Mouse (Mus musculus) A20 (cell line): ENCODE measurements around the gene Lct.
"Not testable (repeated sequence)": the region's sequence is repeated elsewhere in the genome, so short reads cannot be mapped to it uniquely, and the experiment has no call there.

Source experiments
- DNase-seq: peaks from one replicate; pipeline ENCODE4 v3.0.0-alpha.2; 2011; ENCODE audit warnings: low read depth, low spot score

Gene Lct

GRCm38 (mm10) chr1:128328218-128328617 is at the start of gene Lct:
Gene Lct (minus strand): TSS chr1:128328318.
- no peak for DNase-seq

- DNase-seq = no peak
These were observed 48.7 kb upstream of the Lct start for GRCm38 (mm10) chr1:128376841-128377240.

- DNase-seq = no peak
These were observed 44.2 kb upstream of the Lct start for GRCm38 (mm10) chr1:128372143-128372860.

- DNase-seq = peak; percentile 61
These were observed 40.8 kb upstream of the Lct start for GRCm38 (mm10) chr1:128368732-128369441.

GRCm38 (mm10) chr1:128360601-128361000 is 32.5 kb upstream of the Lct start:
- DNase-seq = peak; percentile 44

GRCm38 (mm10) chr1:128359554-128360376 is 31.6 kb upstream of the Lct start, which contains the start of gene Mcm6:
Gene Mcm6 (minus strand): TSS chr1:128359664.
- DNase-seq = peak; percentile 99

- DNase-seq = no peak
These were observed 30.9 kb upstream of the Lct start for GRCm38 (mm10) chr1:128358916-128359553.

- DNase-seq = peak; percentile 53
These were observed 30.2 kb upstream of the Lct start for GRCm38 (mm10) chr1:128358276-128358675.

GRCm38 (mm10) chr1:128357452-128357851 is 29.3 kb upstream of the Lct start:
- peak; percentile 74 for DNase-seq

GRCm38 (mm10) chr1:128353092-128353491 is 25.0 kb upstream of the Lct start:
- DNase-seq = no peak

- no peak for DNase-seq
These were observed 16.1 kb upstream of the Lct start for GRCm38 (mm10) chr1:128344232-128344631.

GRCm38 (mm10) chr1:128337708-128338320 is 9.7 kb upstream of the Lct start:
- DNase-seq = no peak

GRCm38 (mm10) chr1:128330313-128330712 is 2.2 kb upstream of the Lct start:
- no peak for DNase-seq

- DNase-seq = no peak
These were observed 953 bp downstream of the Lct start for GRCm38 (mm10) chr1:128327165-128327564.

- DNase-seq = no peak
These were observed 3.3 kb downstream of the Lct start for GRCm38 (mm10) chr1:128324776-128325175.

GRCm38 (mm10) chr1:128323026-128323643 is 5.0 kb downstream of the Lct start:
- no peak for DNase-seq

- not testable (repeated sequence) for DNase-seq
These were observed 8.9 kb downstream of the Lct start for GRCm38 (mm10) chr1:128319266-128319665.

GRCm38 (mm10) chr1:128314665-128315064 is 13.5 kb downstream of the Lct start:
- DNase-seq = no peak

GRCm38 (mm10) chr1:128309043-128309442 is 19.1 kb downstream of the Lct start:
- DNase-seq = peak; percentile 31

- DNase-seq = no peak
These were observed 24.2 kb downstream of the Lct start for GRCm38 (mm10) chr1:128303900-128304299.
